Mouse (Mus musculus): ENCODE results near the gene Apoc1. TPM values are rescaled to one million over a fixed set of nuclear protein-coding genes. Genes with fewer than 3 reads are reported as not detected.

The Apoc1 gene
- polyA plus RNA-seq, 1 experiment from 2014 or later = 1.0 TPM

- Histone ChIP-seq H3K4me1 (ENCODE audit: control insufficient read depth, insufficient read depth, low read length) (no peaks in the 10 kb centered on the region), H3K4me2 (ENCODE audit: low read length) (no peak overlapping the region), H3K27ac (ENCODE audit: low read length) (no peak overlapping the region), H3K9me3 (replicated peaks; ENCODE audit: control insufficient read depth, low read length, poor library complexity, severe bottlenecking) (no peaks in the 10 kb centered on the region), H3K4me3 (ENCODE audit: low read depth, low read length) (no peak overlapping the region), H3K36me3 (ENCODE audit: control insufficient read depth, insufficient read depth, low read length) (no peaks in the 10 kb centered on the region), H3K27me3 (ENCODE audit: control insufficient read depth, insufficient read depth, low read depth, low read length) (no peaks in the 10 kb centered on the region), H3K9ac (ENCODE audit: low read depth, low read length) (no peak overlapping the region)
- WGBS = 93% methylated on average over 6 of the region's 6 CpGs
- no peak for ATAC-seq
These were observed 8.7 kb downstream of the Apoc1 start for GRCm38 (mm10) chr7:19683771-19684201.

GRCm38 (mm10) chr7:19682979-19683378, 9.5 kb downstream of the Apoc1 start:
- no peaks in the 10 kb centered on the region for H3K4me1 ChIP-seq (ENCODE audit: control insufficient read depth, insufficient read depth, low read length)
- no peak overlapping the region for H3K9ac ChIP-seq (ENCODE audit: low read depth, low read length)
- no peak overlapping the region for H3K27ac ChIP-seq (ENCODE audit: low read length)
- no peak for ATAC-seq
- 79% methylated on average over 3 of the region's 3 CpGs for WGBS
- no peaks in the 10 kb centered on the region for H3K36me3 ChIP-seq (ENCODE audit: control insufficient read depth, insufficient read depth, low read length)
- no peaks in the 10 kb centered on the region for H3K9me3 ChIP-seq (replicated peaks; ENCODE audit: control insufficient read depth, low read length, poor library complexity, severe bottlenecking)
- H3K27me3 ChIP-seq (ENCODE audit: control insufficient read depth, insufficient read depth, low read depth, low read length) = no peaks in the 10 kb centered on the region
- no peak overlapping the region for H3K4me3 ChIP-seq (ENCODE audit: low read depth, low read length)
- H3K4me2 ChIP-seq (ENCODE audit: low read length) = no peak overlapping the region

- Histone ChIP-seq H3K4me3 (ENCODE audit: low read depth, low read length) (no peak within 1 kb of the TSS), H3K4me1 (ENCODE audit: control insufficient read depth, insufficient read depth, low read length) (no peaks in the 10 kb centered on the region), H3K9me3 (replicated peaks; ENCODE audit: control insufficient read depth, low read length, poor library complexity, severe bottlenecking) (no peaks in the 10 kb centered on the region), H3K27ac (ENCODE audit: low read length) (no peak within 1 kb of the TSS), H3K27me3 (ENCODE audit: control insufficient read depth, insufficient read depth, low read depth, low read length) (no peaks in the 10 kb centered on the region), H3K9ac (ENCODE audit: low read depth, low read length) (no peak within 1 kb of the TSS), H3K36me3 (ENCODE audit: control insufficient read depth, insufficient read depth, low read length) (no peaks in the 10 kb centered on the region), H3K4me2 (ENCODE audit: low read length) (no peak within 1 kb of the TSS)
- WGBS = 64% methylated on average over 8 of the region's 8 CpGs
- no peak for ATAC-seq
These were observed 11.2 kb downstream of the Apoc1 start, which contains the start of the genes Gm44805 and Apoc4 for GRCm38 (mm10) chr7:19681202-19681694. Gene Gm44805, minus strand, starts transcription at chr7:19681423. Gene Apoc4, minus strand, starts transcription at chr7:19681479.

GRCm38 (mm10) chr7:19680702-19681101, 11.8 kb downstream of the Apoc1 start:
- no peak for ATAC-seq
- Histone ChIP-seq H3K27me3 (ENCODE audit: control insufficient read depth, insufficient read depth, low read depth, low read length) (no peaks in the 10 kb centered on the region), H3K4me3 (ENCODE audit: low read depth, low read length) (no peak overlapping the region), H3K36me3 (ENCODE audit: control insufficient read depth, insufficient read depth, low read length) (no peaks in the 10 kb centered on the region), H3K4me1 (ENCODE audit: control insufficient read depth, insufficient read depth, low read length) (no peaks in the 10 kb centered on the region), H3K27ac (ENCODE audit: low read length) (no peak overlapping the region), H3K4me2 (ENCODE audit: low read length) (no peak overlapping the region), H3K9me3 (replicated peaks; ENCODE audit: control insufficient read depth, low read length, poor library complexity, severe bottlenecking) (no peaks in the 10 kb centered on the region), H3K9ac (ENCODE audit: low read depth, low read length) (no peak overlapping the region)
- 85% methylated on average over 2 of the region's 2 CpGs for WGBS

GRCm38 (mm10) chr7:19678901-19679300, 13.6 kb downstream of the Apoc1 start:
- no peaks in the 10 kb centered on the region for H3K27me3 ChIP-seq (ENCODE audit: control insufficient read depth, insufficient read depth, low read depth, low read length)
- H3K4me2 ChIP-seq (ENCODE audit: low read length) = no peak overlapping the region
- no peak for ATAC-seq
- no peaks in the 10 kb centered on the region for H3K4me1 ChIP-seq (ENCODE audit: control insufficient read depth, insufficient read depth, low read length)
- no peaks in the 10 kb centered on the region for H3K36me3 ChIP-seq (ENCODE audit: control insufficient read depth, insufficient read depth, low read length)
- WGBS = 90% methylated on average over 3 of the region's 3 CpGs
- H3K27ac ChIP-seq (ENCODE audit: low read length) = no peak overlapping the region
- H3K9me3 ChIP-seq (replicated peaks; ENCODE audit: control insufficient read depth, low read length, poor library complexity, severe bottlenecking) = no peaks in the 10 kb centered on the region
- H3K4me3 ChIP-seq (ENCODE audit: low read depth, low read length) = no peak overlapping the region
- no peak overlapping the region for H3K9ac ChIP-seq (ENCODE audit: low read depth, low read length)

- Histone ChIP-seq H3K4me1 (ENCODE audit: control insufficient read depth, insufficient read depth, low read length) (no peaks in the 10 kb centered on the region), H3K27me3 (ENCODE audit: control insufficient read depth, insufficient read depth, low read depth, low read length) (no peaks in the 10 kb centered on the region), H3K36me3 (ENCODE audit: control insufficient read depth, insufficient read depth, low read length) (no peaks in the 10 kb centered on the region), H3K27ac (ENCODE audit: low read length) (no peak within 1 kb of the TSS), H3K9ac (ENCODE audit: low read depth, low read length) (no peak within 1 kb of the TSS), H3K4me2 (ENCODE audit: low read length) (no peak within 1 kb of the TSS), H3K9me3 (replicated peaks; ENCODE audit: control insufficient read depth, low read length, poor library complexity, severe bottlenecking) (no peaks in the 10 kb centered on the region), H3K4me3 (ENCODE audit: low read depth, low read length) (no peak within 1 kb of the TSS)
- no peak for ATAC-seq
- WGBS = 81% methylated on average over 8 of the region's 8 CpGs
These were observed 14.6 kb downstream of the Apoc1 start, which contains the start of gene Apoc2 for GRCm38 (mm10) chr7:19677872-19678271. Gene Apoc2, minus strand, starts transcription at chr7:19677941.

- Histone ChIP-seq H3K27me3 (ENCODE audit: control insufficient read depth, insufficient read depth, low read depth, low read length) (no peaks in the 10 kb centered on the region), H3K27ac (ENCODE audit: low read length) (no peak overlapping the region), H3K4me1 (ENCODE audit: control insufficient read depth, insufficient read depth, low read length) (no peaks in the 10 kb centered on the region), H3K4me3 (ENCODE audit: low read depth, low read length) (no peak overlapping the region), H3K4me2 (ENCODE audit: low read length) (no peak overlapping the region), H3K36me3 (ENCODE audit: control insufficient read depth, insufficient read depth, low read length) (no peaks in the 10 kb centered on the region), H3K9ac (ENCODE audit: low read depth, low read length) (no peak overlapping the region), H3K9me3 (replicated peaks; ENCODE audit: control insufficient read depth, low read length, poor library complexity, severe bottlenecking) (no peaks in the 10 kb centered on the region)
- ATAC-seq = no peak
- 71% methylated on average over 1 of the region's 1 CpGs for WGBS
These were observed 15.8 kb downstream of the Apoc1 start for GRCm38 (mm10) chr7:19676662-19677061.

GRCm38 (mm10) chr7:19675824-19676223, 16.6 kb downstream of the Apoc1 start:
- Histone ChIP-seq H3K36me3 (ENCODE audit: control insufficient read depth, insufficient read depth, low read length) (no peaks in the 10 kb centered on the region), H3K4me2 (ENCODE audit: low read length) (no peak overlapping the region), H3K9ac (ENCODE audit: low read depth, low read length) (no peak overlapping the region), H3K9me3 (replicated peaks; ENCODE audit: control insufficient read depth, low read length, poor library complexity, severe bottlenecking) (no peaks in the 10 kb centered on the region), H3K27ac (ENCODE audit: low read length) (no peak overlapping the region), H3K4me1 (ENCODE audit: control insufficient read depth, insufficient read depth, low read length) (no peaks in the 10 kb centered on the region), H3K27me3 (ENCODE audit: control insufficient read depth, insufficient read depth, low read depth, low read length) (no peaks in the 10 kb centered on the region), H3K4me3 (ENCODE audit: low read depth, low read length) (no peak overlapping the region)
- ATAC-seq = no peak
- 83% methylated on average over 10 of the region's 10 CpGs for WGBS

GRCm38 (mm10) chr7:19673083-19673699, 19.3 kb downstream of the Apoc1 start:
- Histone ChIP-seq H3K9ac (ENCODE audit: low read depth, low read length) (no peak overlapping the region), H3K4me1 (ENCODE audit: control insufficient read depth, insufficient read depth, low read length) (peaks cover 3% of the 10 kb centered on the region; the same call in 1 of the 2 replicates), H3K27me3 (ENCODE audit: control insufficient read depth, insufficient read depth, low read depth, low read length) (no peaks in the 10 kb centered on the region), H3K4me2 (ENCODE audit: low read length) (no peak overlapping the region), H3K27ac (ENCODE audit: low read length) (no peak overlapping the region), H3K4me3 (ENCODE audit: low read depth, low read length) (no peak overlapping the region), H3K9me3 (replicated peaks; ENCODE audit: control insufficient read depth, low read length, poor library complexity, severe bottlenecking) (no peaks in the 10 kb centered on the region), H3K36me3 (ENCODE audit: control insufficient read depth, insufficient read depth, low read length) (no peaks in the 10 kb centered on the region)
- ATAC-seq = no peak
- 68% methylated on average over 14 of the region's 14 CpGs for WGBS

Measured in midbrain, embryonic 16.5 days (tissue).